Mouse (Mus musculus) liver, embryonic 13.5 days (tissue): ENCODE data around the gene Gemin6. TPM values are rescaled to one million over a fixed set of nuclear protein-coding genes. Genes with fewer than 3 reads are reported as not detected.
"Not testable (repeated sequence)": the region's sequence is repeated elsewhere in the genome, so short reads cannot be mapped to it uniquely, and the experiment has no call there.

ENCODE experiments used
- ATAC-seq: fragments of 200-750 bp; cut with Nextera tagmentation; 2 replicates; pipeline ENCODE4 v1.8.0; 2017; ENCODE audit warnings: low read depth, mild to moderate bottlenecking, moderate number of reproducible peaks, moderate library complexity
- DNase-seq: peaks from one replicate; pipeline ENCODE4 v3.0.0; 2022
- H3K27ac ChIP-seq: fragments of 300-500 bp; sonication (generic); 2 replicates; pipeline ENCODE4 v1.5.1; 2015; ENCODE audit warnings: moderate library complexity, mild to moderate bottlenecking, inconsistent platforms
- H3K27me3 ChIP-seq: fragments of 300-500 bp; sonication (generic); 2 replicates; pipeline ENCODE4 v1.6.1; 2015; ENCODE audit warnings: mild to moderate bottlenecking, inconsistent platforms
- H3K36me3 ChIP-seq: fragments of 300-500 bp; sonication (generic); 2 replicates; pipeline ENCODE4 v1.6.1; 2015; ENCODE audit warnings: mild to moderate bottlenecking, inconsistent platforms
- H3K4me1 ChIP-seq: fragments of 300-500 bp; sonication (generic); replicated peaks from 2 replicates; pipeline ENCODE4 v1.6.1; 2015; ENCODE audit warnings: inconsistent platforms
- H3K4me2 ChIP-seq: fragments of 300-500 bp; sonication (generic); 2 replicates; pipeline ENCODE4 v1.6.1; 2015; ENCODE audit warnings: inconsistent platforms, mild to moderate bottlenecking, moderate library complexity
- H3K4me3 ChIP-seq: fragments of 300-500 bp; sonication (generic); replicated peaks from 2 replicates; pipeline ENCODE4 v1.5.1; 2015; ENCODE audit warnings: mild to moderate bottlenecking, inconsistent platforms
- H3K9ac ChIP-seq: fragments of 300-500 bp; sonication (generic); 2 replicates; pipeline ENCODE4 v1.6.1; 2015; ENCODE audit warnings: mild to moderate bottlenecking, inconsistent platforms
- H3K9me3 ChIP-seq: fragments of 300-500 bp; sonication (generic); replicated peaks from 2 replicates; pipeline ENCODE4 v1.6.1; 2016; ENCODE audit warnings: inconsistent platforms
- WGBS: fragments of 180-500 bp; shearing (Covaris S2); methylation state at CpG from one replicate; pipeline ENCODE4 v1.1.7; 2015; ENCODE audit not compliant: insufficient replicate concordance; 5-methylcytosine and 5-hydroxymethylcytosine counted together
- polyA plus RNA-seq: library from polyadenylated mRNA; unstranded; fragments of >200 nt; fragmentation: Nextera tagmentation; extraction: Ambion mirVana; gene quantifications from 2 replicates; pipeline ENCODE4 v1.2.1, GENCODE M21; 2015

The Gemin6 gene
- polyA plus RNA-seq, 1 experiment from 2014 or later: 43.5 TPM

DNA sequence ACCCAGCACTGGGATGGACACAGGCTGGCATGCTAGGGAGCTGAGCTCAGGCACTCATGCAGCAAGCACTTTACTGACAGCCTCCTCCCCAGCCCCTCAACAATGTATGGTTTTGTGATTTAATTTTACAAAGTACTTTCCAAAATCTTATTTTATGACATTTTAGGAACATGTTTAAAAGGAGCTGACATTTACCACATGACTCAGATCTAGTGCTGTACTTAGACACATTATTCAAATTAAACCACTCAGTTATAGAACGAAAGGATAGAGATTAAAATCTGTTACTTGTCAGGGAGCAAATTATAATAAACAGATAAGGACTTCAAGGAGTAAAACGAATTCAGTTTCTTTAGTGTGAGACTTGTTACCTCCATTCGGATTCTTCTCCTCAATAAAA lies 11.2 kb downstream of the Gemin6 start:
- DNase-seq (no peak), ATAC-seq (no peak)
- 69% methylated on average over 3 of the region's 3 CpGs for WGBS
- no peaks in the 10 kb centered on the region for H3K9me3 ChIP-seq
- H3K4me2 ChIP-seq: no peak overlapping the region
- H3K4me3 ChIP-seq: no peak overlapping the region
- no peaks in the 10 kb centered on the region for H3K27me3 ChIP-seq
- H3K27ac ChIP-seq: no peak overlapping the region
- peaks cover 18% of the 10 kb centered on the region for H3K4me1 ChIP-seq
- no peak overlapping the region for H3K9ac ChIP-seq
- peaks cover 24% of the 10 kb centered on the region for H3K36me3 ChIP-seq

DNA sequence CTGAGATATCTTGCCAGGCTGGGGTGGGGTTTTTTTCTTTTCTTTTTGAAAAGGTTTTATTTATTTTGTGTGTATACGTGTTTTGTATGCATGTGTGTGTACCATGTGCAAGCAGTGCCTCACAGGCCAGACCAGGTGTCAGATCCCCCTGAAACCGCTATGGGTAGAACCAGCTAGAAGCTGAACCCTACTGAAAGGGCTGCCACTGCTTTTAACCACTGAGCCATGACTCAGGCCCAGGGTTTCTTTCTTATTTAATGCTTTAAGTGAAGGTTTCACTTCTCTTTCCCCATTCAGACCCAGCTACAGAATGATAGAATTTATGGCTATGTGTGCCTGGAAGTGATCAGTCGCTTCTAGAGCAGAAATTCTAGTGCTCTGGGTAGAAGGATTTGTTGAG lies 12.6 kb downstream of the Gemin6 start:
- Histone ChIP-seq H3K9me3 (no peaks in the 10 kb centered on the region), H3K4me3 (no peak overlapping the region), H3K27me3 (no peaks in the 10 kb centered on the region), H3K9ac (no peak overlapping the region), H3K36me3 (peaks cover 30% of the 10 kb centered on the region), H3K4me2 (no peak overlapping the region), H3K27ac (no peak overlapping the region), H3K4me1 (peaks cover 11% of the 10 kb centered on the region)
- whole genome bisulfite sequencing: 73% methylated on average over 3 of the region's 3 CpGs
- DNase-seq: no peak
- ATAC-seq: no peak

DNA sequence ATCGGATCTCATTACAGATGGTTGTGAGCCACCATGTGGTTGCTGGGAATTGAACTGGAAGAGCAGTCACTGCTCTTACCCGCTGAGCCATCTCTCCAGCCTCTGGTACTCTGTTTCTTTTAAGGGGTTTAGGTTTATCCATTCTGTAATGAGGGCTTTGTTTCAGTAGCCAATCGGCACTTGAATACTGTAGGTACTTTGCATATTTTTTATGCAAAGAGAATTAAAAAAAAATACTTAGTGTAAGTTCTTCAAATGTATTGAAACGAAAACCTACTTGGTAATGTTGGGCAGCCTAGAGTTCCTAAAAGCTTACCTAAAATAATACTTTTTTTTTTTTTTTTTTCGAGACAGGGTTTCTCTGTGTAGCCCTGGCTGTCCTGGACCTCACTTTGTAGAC lies 13.2 kb downstream of the Gemin6 start:
- H3K36me3 ChIP-seq: peaks cover 36% of the 10 kb centered on the region
- 79% methylated on average over 5 of the region's 5 CpGs for WGBS
- H3K9me3 ChIP-seq: no peaks in the 10 kb centered on the region
- peaks cover 6% of the 10 kb centered on the region for H3K4me1 ChIP-seq
- no peak overlapping the region for H3K4me2 ChIP-seq
- no peak overlapping the region for H3K4me3 ChIP-seq
- H3K9ac ChIP-seq: no peak overlapping the region
- ATAC-seq (no peak), DNase-seq (no peak)
- no peaks in the 10 kb centered on the region for H3K27me3 ChIP-seq
- no peak overlapping the region for H3K27ac ChIP-seq

DNA sequence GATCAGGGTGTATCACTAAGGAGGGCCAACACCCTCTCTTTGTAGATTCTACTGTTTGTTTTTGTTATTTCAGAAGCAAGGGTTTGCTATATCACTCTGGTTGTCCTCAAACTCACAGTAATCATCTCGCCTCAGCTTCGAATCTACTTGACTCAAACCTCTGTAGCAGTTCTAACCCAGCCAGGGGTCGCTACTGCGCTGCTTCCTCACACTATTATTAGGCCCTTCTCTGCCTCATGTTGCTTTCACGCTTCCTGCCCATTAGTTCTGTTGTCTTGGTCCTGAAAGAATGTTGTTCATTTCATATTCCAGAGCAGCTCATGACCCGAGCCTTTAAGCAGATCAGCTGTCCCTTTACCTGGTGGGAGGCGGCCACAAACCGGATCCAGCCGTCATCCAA lies 17.4 kb downstream of the Gemin6 start:
- no peak for ATAC-seq
- H3K27ac ChIP-seq: no peak overlapping the region
- peaks cover 56% of the 10 kb centered on the region for H3K36me3 ChIP-seq
- no peaks in the 10 kb centered on the region for H3K9me3 ChIP-seq
- H3K9ac ChIP-seq: no peak overlapping the region
- H3K4me3 ChIP-seq: no peak overlapping the region
- 82% methylated on average over 9 of the region's 9 CpGs for WGBS
- H3K27me3 ChIP-seq: no peaks in the 10 kb centered on the region
- no peak for DNase-seq
- H3K4me1 ChIP-seq: 0 out of 2 replicates have a peak, but pooled peaks cover 5% of the 10 kb centered on the region
- H3K4me2 ChIP-seq: no peak overlapping the region

DNA sequence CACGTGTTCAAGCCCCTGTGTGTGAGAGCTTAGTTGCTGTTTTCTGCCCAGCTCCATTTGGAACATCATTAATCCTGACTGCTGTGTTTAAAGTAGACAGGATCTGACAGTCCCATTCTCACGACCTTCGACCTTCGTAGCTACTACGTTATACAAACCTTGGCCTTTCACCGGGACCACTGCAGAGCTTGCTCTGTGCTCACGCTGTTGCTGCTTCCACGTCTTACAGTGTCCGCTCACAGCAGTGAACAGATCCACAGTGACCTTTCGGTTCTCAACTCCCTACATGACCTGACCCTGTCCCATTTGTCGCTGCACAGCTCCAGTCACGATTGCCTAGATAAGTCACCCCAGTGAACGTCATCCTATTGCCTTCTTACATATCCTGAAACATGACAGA lies 18.9 kb downstream of the Gemin6 start:
- H3K27me3 ChIP-seq: no peaks in the 10 kb centered on the region
- ATAC-seq: peak; percentile 72
- H3K4me1 ChIP-seq: 0 out of 2 replicates have a peak, but pooled peaks cover 5% of the 10 kb centered on the region
- no peak overlapping the region for H3K9ac ChIP-seq
- H3K9me3 ChIP-seq: no peaks in the 10 kb centered on the region
- no peak for DNase-seq
- WGBS: 68% methylated on average over 13 of the region's 13 CpGs
- H3K27ac ChIP-seq: peak overlapping the region; percentile 54; the same call in 1 of the 2 replicates
- H3K36me3 ChIP-seq: peaks cover 63% of the 10 kb centered on the region
- no peak overlapping the region for H3K4me3 ChIP-seq
- no peak overlapping the region for H3K4me2 ChIP-seq

DNA sequence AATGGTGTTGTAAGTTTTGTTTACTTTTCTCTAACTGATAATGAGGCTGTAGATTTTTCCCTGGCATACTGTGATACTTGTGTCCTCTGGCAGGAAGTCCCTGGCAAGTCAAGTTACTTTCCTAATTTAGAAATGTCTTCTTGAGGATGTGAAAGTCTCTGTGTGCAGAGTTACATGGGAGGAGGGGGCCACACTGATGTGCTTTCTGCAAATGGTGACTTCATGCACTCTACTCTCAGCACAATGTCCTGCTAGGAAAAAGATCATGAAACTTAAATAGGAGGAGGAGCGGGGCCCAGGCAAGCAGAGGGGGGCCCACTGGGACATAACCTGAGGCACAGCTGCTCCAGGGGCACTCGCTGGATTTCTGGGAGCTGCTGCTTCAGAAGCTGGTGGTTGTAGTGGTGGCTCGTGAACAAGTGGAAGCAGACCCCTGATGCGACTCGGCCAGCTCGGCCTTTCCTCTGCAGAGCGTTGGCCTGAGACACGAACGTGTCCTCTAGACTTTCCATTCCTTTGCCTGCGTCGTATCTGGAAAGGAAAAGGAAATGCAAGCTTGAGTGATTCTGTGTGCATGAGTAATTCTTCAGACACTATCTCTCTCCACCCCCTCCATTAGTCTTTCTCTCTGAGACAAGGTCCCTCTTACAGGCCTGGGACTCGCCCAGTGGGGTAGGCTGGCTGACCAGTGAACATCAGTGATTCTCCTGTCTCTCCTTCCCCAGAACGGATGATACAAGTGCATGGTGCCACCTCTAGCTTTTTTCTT lies 28.7 kb downstream of the Gemin6 start:
- H3K9me3 ChIP-seq: no peaks in the 10 kb centered on the region
- H3K36me3 ChIP-seq: peaks cover 71% of the 10 kb centered on the region
- no peak overlapping the region for H3K4me3 ChIP-seq
- no peak overlapping the region for H3K4me2 ChIP-seq
- 73% methylated on average over 13 of the region's 13 CpGs for WGBS
- no peak overlapping the region for H3K9ac ChIP-seq
- ATAC-seq (0 out of 2 replicates have a peak, but pooled peaks have one; percentile 29), DNase-seq (no peak)
- no peaks in the 10 kb centered on the region for H3K27me3 ChIP-seq
- no peak overlapping the region for H3K27ac ChIP-seq
- H3K4me1 ChIP-seq: peaks cover 7% of the 10 kb centered on the region

DNA sequence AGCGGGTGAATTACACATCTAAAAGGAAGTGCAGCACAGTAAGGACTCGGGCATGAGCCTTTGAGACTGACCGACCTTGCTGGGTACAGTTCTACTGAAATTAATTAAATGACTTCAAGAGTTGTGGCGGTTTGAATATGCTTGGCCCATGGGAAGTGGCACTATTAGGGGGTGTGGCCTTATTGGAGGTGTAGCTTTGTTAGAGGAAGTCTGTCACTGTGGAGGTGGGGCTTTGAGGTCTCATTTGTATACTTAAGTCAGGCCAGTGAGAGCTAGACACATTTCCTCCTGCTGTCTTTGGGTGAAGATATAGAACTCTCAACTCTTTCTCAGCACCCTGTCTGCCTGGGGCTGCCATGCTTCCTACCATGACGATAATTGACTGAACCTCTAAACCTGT lies 30.2 kb downstream of the Gemin6 start:
- peaks cover 74% of the 10 kb centered on the region for H3K36me3 ChIP-seq
- ATAC-seq: no peak; the same call in 1 of the 2 replicates
- H3K27ac ChIP-seq: no peak overlapping the region; the same call in 1 of the 2 replicates
- no peaks in the 10 kb centered on the region for H3K27me3 ChIP-seq
- peaks cover 7% of the 10 kb centered on the region for H3K4me1 ChIP-seq
- no peak overlapping the region for H3K4me3 ChIP-seq
- H3K9ac ChIP-seq: no peak overlapping the region
- no peaks in the 10 kb centered on the region for H3K9me3 ChIP-seq
- 85% methylated on average over 5 of the region's 5 CpGs for WGBS
- no peak for DNase-seq
- no peak overlapping the region for H3K4me2 ChIP-seq

DNA sequence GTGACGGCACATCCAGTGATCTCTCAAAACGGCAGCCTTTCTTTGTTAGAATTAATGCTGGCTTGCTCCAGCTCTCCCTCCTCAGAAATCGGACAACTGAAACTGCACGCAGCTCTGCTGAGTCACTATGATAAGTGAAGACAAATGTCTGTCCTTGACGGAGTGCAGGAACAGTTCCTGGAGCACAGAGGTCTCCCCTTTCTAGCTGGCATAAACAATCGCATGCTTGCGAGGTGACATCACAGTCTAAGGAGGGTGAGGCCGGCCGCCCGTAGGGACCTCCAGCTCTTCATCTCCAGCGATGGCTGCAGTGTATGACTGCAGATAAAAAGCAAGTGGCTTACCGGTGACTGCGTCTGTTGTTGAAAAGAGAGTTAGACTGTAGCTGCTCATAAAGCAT lies 31.0 kb downstream of the Gemin6 start:
- 46% methylated on average over 13 of the region's 13 CpGs for WGBS
- Histone ChIP-seq H3K9ac (no peak overlapping the region), H3K4me1 (peaks cover 7% of the 10 kb centered on the region), H3K4me3 (no peak overlapping the region), H3K27ac (no peak overlapping the region), H3K36me3 (peaks cover 71% of the 10 kb centered on the region), H3K27me3 (no peaks in the 10 kb centered on the region), H3K4me2 (0 out of 2 replicates have a peak overlapping the region, but pooled peaks have one; percentile 3), H3K9me3 (no peaks in the 10 kb centered on the region)
- DNase-seq: peak; percentile 9
- peak; percentile 67 for ATAC-seq

DNA sequence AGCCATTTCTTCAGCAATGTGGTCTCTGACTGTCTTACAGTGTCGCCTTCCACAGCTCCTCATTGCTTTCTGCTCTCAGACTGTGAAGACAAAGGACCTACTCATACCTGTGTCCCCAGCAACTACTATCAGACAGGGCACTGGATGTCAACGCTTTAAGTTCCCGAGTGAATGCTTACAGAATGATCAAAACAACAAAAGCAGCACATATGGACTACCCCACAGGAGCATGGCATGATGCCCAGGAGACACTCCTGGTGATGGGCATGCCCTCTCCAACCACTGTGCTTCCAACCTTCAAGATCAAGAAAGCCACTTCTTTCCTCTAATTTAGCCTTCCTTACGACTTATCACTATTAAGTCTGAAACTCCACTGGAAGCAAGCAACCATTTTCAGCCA lies 42.8 kb downstream of the Gemin6 start:
- WGBS: 84% methylated on average over 4 of the region's 4 CpGs

DNA sequence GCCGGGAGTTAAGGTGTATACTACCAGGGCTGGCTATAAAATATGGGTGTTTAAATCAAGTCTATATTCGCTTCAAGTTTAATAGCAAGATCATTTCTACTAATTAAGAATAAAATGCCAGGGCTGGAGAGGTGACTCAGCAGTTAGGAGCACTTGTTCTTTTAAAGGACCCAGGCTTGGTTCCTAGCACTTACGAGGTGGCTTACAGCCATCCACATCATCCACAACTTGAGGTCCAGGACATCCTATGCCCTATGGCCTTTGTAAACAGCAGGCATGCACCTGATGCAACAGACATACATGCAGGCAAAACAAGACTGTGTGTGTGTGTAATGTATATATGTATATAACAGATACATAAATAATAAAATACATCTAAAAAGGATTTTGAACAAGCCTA lies 43.9 kb downstream of the Gemin6 start:
- DNase-seq (no peak), ATAC-seq (no peak)
- WGBS: 77% methylated on average over 3 of the region's 3 CpGs
- H3K9ac ChIP-seq: no peak overlapping the region
- H3K4me3 ChIP-seq: no peak overlapping the region
- H3K4me2 ChIP-seq: no peak overlapping the region
- peaks cover 62% of the 10 kb centered on the region for H3K36me3 ChIP-seq
- no peak overlapping the region for H3K27ac ChIP-seq
- H3K9me3 ChIP-seq: no peaks in the 10 kb centered on the region
- no peaks in the 10 kb centered on the region for H3K27me3 ChIP-seq
- H3K4me1 ChIP-seq: no peaks in the 10 kb centered on the region

More for the DNA sequence above, 42.8 kb downstream of the Gemin6 start:
- Histone ChIP-seq H3K27me3 (no peaks in the 10 kb centered on the region), H3K4me1 (no peaks in the 10 kb centered on the region), H3K36me3 (peaks cover 57% of the 10 kb centered on the region), H3K4me2 (no peak overlapping the region), H3K27ac (no peak overlapping the region), H3K9me3 (no peaks in the 10 kb centered on the region), H3K9ac (no peak overlapping the region), H3K4me3 (no peak overlapping the region)
- no peak for DNase-seq
- no peak for ATAC-seq

DNA sequence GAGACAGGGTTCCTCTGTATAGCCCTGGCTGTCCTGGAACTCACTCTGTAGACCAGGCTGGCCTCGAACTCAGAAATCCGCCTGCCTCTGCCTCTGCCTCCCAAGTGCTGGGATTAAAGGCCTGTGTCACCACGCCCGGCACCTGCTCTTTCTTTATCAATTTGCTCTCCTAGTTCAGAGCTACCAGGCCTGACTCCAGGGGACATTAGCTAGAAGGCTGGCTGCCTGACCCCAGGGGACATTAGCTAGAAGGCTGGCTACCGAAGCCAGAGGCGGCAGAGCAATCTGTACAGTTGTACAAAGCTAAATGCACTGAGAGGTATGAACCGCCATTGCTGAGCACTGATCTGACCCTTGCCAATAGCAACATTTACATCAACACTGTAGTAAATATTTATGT lies 46.4 kb downstream of the Gemin6 start:
- not testable (repeated sequence) for H3K9me3 ChIP-seq, H3K27me3 ChIP-seq, H3K4me2 ChIP-seq, H3K4me3 ChIP-seq, DNase-seq, H3K27ac ChIP-seq, H3K9ac ChIP-seq, ATAC-seq, H3K4me1 ChIP-seq
- 80% methylated on average over 7 of the region's 7 CpGs for WGBS
- H3K36me3 ChIP-seq: peaks cover 59% of the 10 kb centered on the region
